Mouse (Mus musculus) adrenal gland, postnatal 4 days (tissue): ENCODE measurements around the gene Mat2a. TPM values are rescaled to one million over a fixed set of nuclear protein-coding genes. Genes with fewer than 3 reads are reported as not detected.

Experiments used
- DNase-seq, 2 experiments: peaks; one replicate each; pipeline ENCODE4 v3.0.0; 2021 to 2022; ENCODE audit warnings: low spot score in 2 of 2, mixed read lengths in 2 of 2
- total RNA-seq, 2 experiments: library from RNA; stranded (reverse); gene quantifications; 2 replicates each; pipeline ENCODE4 v1.2.3; 2021

Mat2a gene
- total RNA-seq, 2 experiments from 2014 or later: 237 to 266 TPM

GRCm38 (mm10) chr6:72385258-72385657, 54.1 kb downstream of the Mat2a start:
- DNase-seq: no peak

DNA sequence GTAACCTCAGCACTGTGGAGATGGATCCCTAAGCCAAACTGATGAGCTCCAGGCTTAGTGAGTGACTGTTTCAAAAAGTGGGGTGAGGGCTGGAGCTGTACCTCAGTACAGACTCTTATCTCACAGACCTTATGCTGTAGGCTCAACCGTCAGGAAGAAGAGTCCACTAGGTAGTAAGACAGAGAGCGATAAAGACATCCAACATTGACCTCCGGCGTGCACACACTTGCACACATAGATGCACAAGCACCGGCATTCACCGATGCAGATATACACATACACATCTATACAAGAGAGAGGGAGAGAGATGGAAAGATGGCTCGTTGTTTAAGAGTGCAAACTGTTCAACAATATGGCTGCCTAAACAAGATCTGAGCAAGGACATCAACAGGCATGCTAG, 55.4 kb downstream of the Mat2a start:
- DNase-seq: no peak

GRCm38 (mm10) chr6:72383142-72383820, 56.1 kb downstream of the Mat2a start:
- no peak for DNase-seq

Other genes with a start within 250 kb of the Mat2a start
- 1 to 10 TPM; 3.8 to 4.1 TPM for gene Atoh8, start 204.0 kb downstream of the Mat2a start, total RNA-seq
- not detected for gene Sftpb, start 134.9 kb downstream of the Mat2a start, total RNA-seq
- 10 to 100 TPM; 36.2 to 36.4 TPM for gene Usp39, start 94.4 kb downstream of the Mat2a start, total RNA-seq
- 10 to 100 TPM; 32.5 to 34.3 TPM for gene 0610030E20Rik, start 92.2 kb downstream of the Mat2a start, total RNA-seq
- gene Tmem150a, start 84.1 kb downstream of the Mat2a start, total RNA-seq: 10 to 100 TPM; 31.4 to 34.1 TPM
- gene Rnf181, start 72.6 kb downstream of the Mat2a start, total RNA-seq: 100 to 1,000 TPM; 329 to 344 TPM
- 10 to 100 TPM; 33.0 to 40.5 TPM for gene Vamp5, start 59.1 kb downstream of the Mat2a start, total RNA-seq
- 100 to 1,000 TPM; 120 to 136 TPM for gene Vamp8, start 48.9 kb downstream of the Mat2a start, total RNA-seq
- 10 to 100 TPM; 45.5 to 48.9 TPM for gene Ggcx, start 25.2 kb downstream of the Mat2a start, total RNA-seq
- under 1 TPM; 0.76 to 0.78 TPM for gene Sh2d6, start 82.1 kb upstream of the Mat2a start, total RNA-seq
- 10 to 100 TPM; 48.9 to 55.2 TPM for gene Capg, start 104.8 kb upstream of the Mat2a start, total RNA-seq
- 10 to 100 TPM; 14.2 to 16.8 TPM for gene Elmod3, start 158.9 kb upstream of the Mat2a start, total RNA-seq
- gene Retsat, start 158.9 kb upstream of the Mat2a start, total RNA-seq: 100 to 1,000 TPM; 159 to 166 TPM
- 10 to 100 TPM; 94.9 to 96.7 TPM for gene Tgoln1, start 177.4 kb upstream of the Mat2a start, total RNA-seq